Mouse (Mus musculus) left cerebral cortex, adult 6 months (tissue): ENCODE data around the gene Pah. TPM values are rescaled to one million over a fixed set of nuclear protein-coding genes. Genes with fewer than 3 reads are reported as not detected.

Experiments used
- long read RNA-seq, 2 experiments: library from polyadenylated mRNA; unstranded; transcript quantifications; one replicate each; pipeline ENCODE4 v2.0.0; 2019 to 2020
- polyA plus RNA-seq: library from polyadenylated mRNA; unstranded; fragments of <200 nt; fragmentation: Nextera tagmentation; gene quantifications from 2 replicates; pipeline ENCODE4 v1.2.3, GENCODE M21; 2021

Pah gene
- not detected in 2 replicates for polyA plus RNA-seq
- long read RNA-seq, experiment 1, partial matches to known transcripts: 0 of 1 reads
- long read RNA-seq, experiment 1, other reads (novel, unspliced or antisense): 1 of 1 reads
- long read RNA-seq, experiment 2: 0 reads

DNA sequence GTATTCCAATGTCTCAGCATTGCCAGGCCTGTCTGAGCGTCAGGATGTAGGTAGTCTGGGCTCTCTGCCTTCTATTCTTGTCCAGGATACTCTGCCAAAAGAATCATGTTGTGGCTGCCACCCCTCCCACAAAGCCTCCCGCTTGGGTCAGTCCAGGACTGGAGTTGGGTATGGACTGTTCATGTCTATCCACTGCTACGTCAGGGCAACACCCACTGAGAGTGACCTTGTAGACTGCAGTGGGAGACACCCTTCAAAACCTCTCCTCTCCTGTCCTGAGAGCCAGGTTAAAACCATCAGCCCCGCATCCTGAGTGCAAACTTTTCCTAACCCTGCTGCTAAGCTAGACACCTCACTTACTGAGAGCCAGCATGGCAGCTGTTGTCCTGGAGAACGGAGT is at the start of gene Pah:
TSS of gene Pah (plus strand) at position 150 of the 400 bp plus-strand sequence.

DNA sequence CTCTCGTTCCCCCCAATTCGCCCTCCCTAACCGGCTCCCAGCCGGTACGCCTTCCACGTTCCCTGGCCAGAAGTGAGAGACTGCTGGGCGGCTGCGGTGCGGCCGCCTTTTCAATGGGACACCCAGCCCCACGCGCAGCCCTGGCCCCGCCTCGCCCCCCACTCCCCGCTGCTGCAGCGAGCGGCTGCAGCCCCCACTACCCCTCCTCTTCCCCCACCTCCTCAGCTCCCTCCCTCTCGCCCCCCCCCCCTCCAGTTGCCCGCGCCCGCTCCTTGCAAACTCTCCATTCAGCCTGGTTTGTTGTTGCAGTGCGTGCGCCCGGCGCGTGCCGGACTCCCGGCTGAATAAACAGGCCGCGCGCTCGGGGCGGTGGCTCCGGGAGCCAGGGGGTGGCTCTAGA is 28.0 kb upstream of the Pah start, which contains the start of gene Ascl1:
TSS of gene Ascl1 (minus strand) at position 85 of the 400 bp plus-strand sequence.

Other genes with a start within 250 kb of the Pah start
- gene Ascl1, start 28.1 kb upstream of the Pah start, polyA plus RNA-seq: 1.9 and 3.7 TPM in 2 replicates